Mouse (Mus musculus) neural tube, embryonic 15.5 days (tissue): Measurements from ENCODE around the gene Fam184a. TPM values are rescaled to one million over a fixed set of nuclear protein-coding genes. Genes with fewer than 3 reads are reported as not detected.
"Not testable (repeated sequence)": the region's sequence is repeated elsewhere in the genome, so short reads cannot be mapped to it uniquely, and the experiment has no call there.

Experiments used
- ATAC-seq: fragments of 200-750 bp; cut with Nextera tagmentation; 2 replicates; pipeline ENCODE4 v1.8.0; 2017; ENCODE audit warnings: mild to moderate bottlenecking, moderate TSS enrichment, moderate library complexity; ENCODE audit not compliant: low FRiP score
- H3K27ac ChIP-seq: fragments of 300-500 bp; sonication (generic); replicated peaks from 2 replicates; pipeline ENCODE4 v1.5.1; 2015; ENCODE audit warnings: mild to moderate bottlenecking, inconsistent platforms
- H3K27me3 ChIP-seq: fragments of 300-500 bp; sonication (generic); replicated peaks from 2 replicates; pipeline ENCODE4 v1.6.1; 2015; ENCODE audit warnings: inconsistent platforms
- H3K36me3 ChIP-seq: fragments of 300-500 bp; sonication (generic); 2 replicates; pipeline ENCODE4 v1.6.1; 2015; ENCODE audit warnings: inconsistent platforms
- H3K4me1 ChIP-seq: fragments of 300-500 bp; sonication (generic); 2 replicates; pipeline ENCODE4 v1.6.1; 2015; ENCODE audit warnings: inconsistent platforms
- H3K4me2 ChIP-seq: fragments of 300-500 bp; sonication (generic); 2 replicates; pipeline ENCODE4 v1.6.1; 2015; ENCODE audit warnings: inconsistent platforms, mild to moderate bottlenecking, moderate library complexity
- H3K4me3 ChIP-seq: fragments of 300-500 bp; sonication (generic); replicated peaks from 2 replicates; pipeline ENCODE4 v1.5.1; 2015; ENCODE audit warnings: mild to moderate bottlenecking, inconsistent platforms
- H3K9ac ChIP-seq: fragments of 300-500 bp; sonication (generic); replicated peaks from 2 replicates; pipeline ENCODE4 v1.6.1; 2015; ENCODE audit warnings: mild to moderate bottlenecking, inconsistent platforms
- H3K9me3 ChIP-seq: fragments of 300-500 bp; sonication (generic); replicated peaks from 2 replicates; pipeline ENCODE4 v1.6.1; 2016; ENCODE audit warnings: inconsistent platforms
- WGBS: fragments of 180-500 bp; shearing (Covaris S2); methylation state at CpG from one replicate; pipeline ENCODE4 v1.1.7; 2015; ENCODE audit warnings: mixed read lengths; 5-methylcytosine and 5-hydroxymethylcytosine counted together
- polyA plus RNA-seq: library from polyadenylated mRNA; unstranded; fragments of >200 nt; fragmentation: Nextera tagmentation; extraction: Ambion mirVana; gene quantifications from 2 replicates; pipeline ENCODE4 v1.2.1, GENCODE M21; 2015

The Fam184a gene
- polyA plus RNA-seq, 1 experiment from 2014 or later, result 14.9 TPM

GRCm38 (mm10) chr10:53630339-53630738, 120.6 kb downstream of the Fam184a start, which contains the start of gene Mcm9:
Gene Mcm9 (minus strand): TSS chr10:53630439.
- Histone ChIP-seq H3K9ac (peak within 1 kb of the TSS; percentile 66), H3K4me2 (peak within 1 kb of the TSS; percentile 62), H3K4me3 (peak within 1 kb of the TSS; percentile 82), H3K27ac (peak within 1 kb of the TSS; percentile 88)
- WGBS, result 55% methylated on average over 10 of the region's 10 CpGs
- H3K27me3 ChIP-seq, H3K36me3 ChIP-seq, ATAC-seq, H3K9me3 ChIP-seq, H3K4me1 ChIP-seq: not testable (repeated sequence)

- Histone ChIP-seq H3K36me3 (0 out of 2 replicates have a peak, but pooled peaks cover under 1% of the 10 kb centered on the region), H3K9me3 (no peaks in the 10 kb centered on the region), H3K4me2 (peak overlapping the region; percentile 62), H3K4me3 (peak overlapping the region; percentile 82), H3K27me3 (no peaks in the 10 kb centered on the region), H3K27ac (peak overlapping the region; percentile 88), H3K9ac (peak overlapping the region; percentile 66), H3K4me1 (peaks cover 6% of the 10 kb centered on the region)
- ATAC-seq, result peak; percentile 97
- under 1% methylated on average over 35 of the region's 35 CpGs for WGBS
Observed at GRCm38 (mm10) chr10:53629918-53630250, 121.0 kb downstream of the Fam184a start.

GRCm38 (mm10) chr10:53629247-53629917, 121.5 kb downstream of the Fam184a start:
- under 1% methylated on average over 67 of the region's 67 CpGs for WGBS
- Histone ChIP-seq H3K4me1 (peaks cover 6% of the 10 kb centered on the region), H3K27me3 (no peaks in the 10 kb centered on the region), H3K27ac (peak overlapping the region; percentile 88), H3K36me3 (0 out of 2 replicates have a peak, but pooled peaks cover 2% of the 10 kb centered on the region), H3K4me2 (peak overlapping the region; percentile 62), H3K9ac (peak overlapping the region; percentile 66), H3K4me3 (peak overlapping the region; percentile 82), H3K9me3 (no peaks in the 10 kb centered on the region)
- ATAC-seq, result peak; percentile 91

GRCm38 (mm10) chr10:53615850-53616616, 134.9 kb downstream of the Fam184a start:
- no peaks in the 10 kb centered on the region for H3K4me1 ChIP-seq
- H3K4me2 ChIP-seq, result no peak overlapping the region
- WGBS, result 81% methylated on average over 8 of the region's 8 CpGs
- H3K9ac ChIP-seq, result no peak overlapping the region
- H3K27me3 ChIP-seq, result no peaks in the 10 kb centered on the region
- ATAC-seq, result no peak
- H3K36me3 ChIP-seq, result peaks cover 26% of the 10 kb centered on the region
- H3K9me3 ChIP-seq, result no peaks in the 10 kb centered on the region
- no peak overlapping the region for H3K4me3 ChIP-seq
- H3K27ac ChIP-seq, result no peak overlapping the region

- Histone ChIP-seq H3K4me2 (no peak overlapping the region), H3K9me3 (no peaks in the 10 kb centered on the region), H3K36me3 (peaks cover 37% of the 10 kb centered on the region), H3K27me3 (no peaks in the 10 kb centered on the region), H3K4me1 (no peaks in the 10 kb centered on the region), H3K27ac (no peak overlapping the region), H3K4me3 (no peak overlapping the region), H3K9ac (no peak overlapping the region)
- no peak for ATAC-seq
- WGBS, result 86% methylated on average over 1 of the region's 1 CpGs
Observed at GRCm38 (mm10) chr10:53613955-53614354, 137.0 kb downstream of the Fam184a start.

GRCm38 (mm10) chr10:53612172-53612571, 138.8 kb downstream of the Fam184a start:
- Histone ChIP-seq H3K9me3 (no peaks in the 10 kb centered on the region), H3K4me1 (no peaks in the 10 kb centered on the region), H3K36me3 (peaks cover 42% of the 10 kb centered on the region), H3K9ac (no peak overlapping the region), H3K4me3 (no peak overlapping the region), H3K4me2 (no peak overlapping the region), H3K27ac (no peak overlapping the region), H3K27me3 (no peaks in the 10 kb centered on the region)
- peak; percentile 63; the same call in 1 of the 2 replicates for ATAC-seq
- WGBS, result 76% methylated on average over 1 of the region's 1 CpGs

GRCm38 (mm10) chr10:53608274-53608673, 142.6 kb downstream of the Fam184a start:
- WGBS, result 82% methylated on average over 2 of the region's 2 CpGs
- no peak overlapping the region for H3K4me3 ChIP-seq
- no peaks in the 10 kb centered on the region for H3K4me1 ChIP-seq
- H3K27ac ChIP-seq, result no peak overlapping the region
- no peak overlapping the region for H3K4me2 ChIP-seq
- H3K36me3 ChIP-seq, result peaks cover 34% of the 10 kb centered on the region
- H3K27me3 ChIP-seq, result no peaks in the 10 kb centered on the region
- ATAC-seq, result no peak
- H3K9ac ChIP-seq, result no peak overlapping the region
- H3K9me3 ChIP-seq, result no peaks in the 10 kb centered on the region

GRCm38 (mm10) chr10:53605328-53605727, 145.6 kb downstream of the Fam184a start:
- Histone ChIP-seq H3K9ac (no peak overlapping the region), H3K27me3 (no peaks in the 10 kb centered on the region), H3K36me3 (peaks cover 30% of the 10 kb centered on the region), H3K4me1 (peaks cover 10% of the 10 kb centered on the region), H3K9me3 (no peaks in the 10 kb centered on the region), H3K4me2 (no peak overlapping the region), H3K27ac (no peak overlapping the region), H3K4me3 (no peak overlapping the region)
- no peak for ATAC-seq
- WGBS, result 67% methylated on average over 2 of the region's 2 CpGs

GRCm38 (mm10) chr10:53598821-53599220, 152.1 kb downstream of the Fam184a start:
- no peaks in the 10 kb centered on the region for H3K27me3 ChIP-seq
- ATAC-seq, result no peak
- no peak overlapping the region for H3K9ac ChIP-seq

GRCm38 (mm10) chr10:53597121-53597881, 153.6 kb downstream of the Fam184a start:
- Histone ChIP-seq H3K27me3 (no peaks in the 10 kb centered on the region), H3K27ac (peak overlapping the region; percentile 90), H3K4me1 (peaks cover 37% of the 10 kb centered on the region), H3K9ac (peak overlapping the region; percentile 76), H3K36me3 (peaks cover 1% of the 10 kb centered on the region; the same call in 1 of the 2 replicates), H3K4me3 (peak overlapping the region; percentile 78), H3K4me2 (peak overlapping the region; percentile 65), H3K9me3 (no peaks in the 10 kb centered on the region)
- WGBS, result under 1% methylated on average over 85 of the region's 99 CpGs
- peak; percentile 37 for ATAC-seq

More at GRCm38 (mm10) chr10:53598821-53599220, 152.1 kb downstream of the Fam184a start:
- H3K9me3 ChIP-seq, result no peaks in the 10 kb centered on the region
- peaks cover 37% of the 10 kb centered on the region for H3K4me1 ChIP-seq
- 56% methylated on average over 5 of the region's 5 CpGs for WGBS
- H3K27ac ChIP-seq, result no peak overlapping the region
- peak overlapping the region; percentile 39 for H3K4me2 ChIP-seq
- peaks cover 8% of the 10 kb centered on the region; the same call in 1 of the 2 replicates for H3K36me3 ChIP-seq
- H3K4me3 ChIP-seq, result peak overlapping the region; percentile 17

GRCm38 (mm10) chr10:53596677-53597120, 154.2 kb downstream of the Fam184a start, which contains the start of gene Asf1a:
Gene Asf1a (plus strand): TSS chr10:53596757.
- peak within 1 kb of the TSS; percentile 99 for H3K27ac ChIP-seq
- peak within 1 kb of the TSS; percentile 78 for H3K4me3 ChIP-seq
- H3K36me3 ChIP-seq, result no peaks in the 10 kb centered on the region
- no peaks in the 10 kb centered on the region for H3K27me3 ChIP-seq
- H3K9ac ChIP-seq, result peak within 1 kb of the TSS; percentile 76
- under 1% methylated on average over 48 of the region's 52 CpGs for WGBS
- no peaks in the 10 kb centered on the region for H3K9me3 ChIP-seq
- ATAC-seq, result peak; percentile 98
- peaks cover 37% of the 10 kb centered on the region for H3K4me1 ChIP-seq
- peak within 1 kb of the TSS; percentile 65 for H3K4me2 ChIP-seq
